Mouse (Mus musculus) forebrain, postnatal 0 days (tissue): ENCODE results near the gene Ssmem1. TPM values are rescaled to one million over a fixed set of nuclear protein-coding genes. Genes with fewer than 3 reads are reported as not detected.

ENCODE experiments used
- ATAC-seq: fragments of 200-750 bp; cut with Nextera tagmentation; 2 replicates; pipeline ENCODE4 v1.8.0; 2017; ENCODE audit warnings: mild to moderate bottlenecking, moderate library complexity
- DNase-seq: peaks from one replicate; pipeline ENCODE4 v3.0.0-alpha.2; 2015
- H3K27ac ChIP-seq: fragments of 300-500 bp; sonication (generic); 2 replicates; pipeline ENCODE4 v1.5.1; 2014; ENCODE audit warnings: low read depth, mild to moderate bottlenecking, antibody characterized with exemption, low read length, moderate library complexity, mixed read lengths
- H3K27me3 ChIP-seq: fragments of 300-500 bp; sonication (generic); 2 replicates; pipeline ENCODE4 v1.6.1; 2014; ENCODE audit warnings: mild to moderate bottlenecking, low read length, mixed read lengths; ENCODE audit not compliant: insufficient read depth
- H3K36me3 ChIP-seq: fragments of 300-500 bp; sonication (generic); 2 replicates; pipeline ENCODE4 v1.6.1; 2014; ENCODE audit warnings: mild to moderate bottlenecking, moderate library complexity; ENCODE audit not compliant: insufficient read depth
- H3K4me1 ChIP-seq: fragments of 300-500 bp; sonication (generic); 2 replicates; pipeline ENCODE4 v1.6.1; 2014; ENCODE audit warnings: antibody characterized with exemption; ENCODE audit not compliant: insufficient read depth
- H3K4me2 ChIP-seq: fragments of 300-500 bp; sonication (generic); 2 replicates; pipeline ENCODE4 v1.6.1; 2014; ENCODE audit warnings: low read depth, mild to moderate bottlenecking, moderate library complexity
- H3K4me3 ChIP-seq: fragments of 300-500 bp; sonication (generic); 2 replicates; pipeline ENCODE4 v1.5.1; 2014; ENCODE audit warnings: low read depth, low read length, mixed read lengths
- H3K9ac ChIP-seq: fragments of 300-500 bp; sonication (generic); 2 replicates; pipeline ENCODE4 v1.6.1; 2014; ENCODE audit warnings: mild to moderate bottlenecking
- H3K9me3 ChIP-seq: fragments of 300-500 bp; sonication (generic); 2 replicates; pipeline ENCODE4 v1.6.1; 2016; ENCODE audit warnings: low read length
- CTCF ChIP-seq: sonication (generic); IDR thresholded peaks from 2 replicates; pipeline ENCODE4 v1.5.1; 2016; ENCODE audit warnings: antibody characterized with exemption, control low read depth, low read depth
- WGBS: fragments of 180-500 bp; shearing (Covaris S2); extraction: QIAGEN DNeasy Blood & Tissue Kit; methylation state at CpG from one replicate; pipeline ENCODE4 v1.1.7; 2014; 5-methylcytosine and 5-hydroxymethylcytosine counted together
- polyA plus RNA-seq: library from polyadenylated mRNA; unstranded; fragments of >200 nt; fragmentation: Nextera tagmentation; extraction: Ambion mirVana; gene quantifications from 2 replicates; pipeline ENCODE4 v1.2.1, GENCODE M21; 2015
- total RNA-seq: library from RNA; depleted of rRNA; stranded (reverse); fragments of >200 nt; gene quantifications from 2 replicates; pipeline ENCODE4 v1.2.3, GENCODE M21; 2014; rRNA removed

The Ssmem1 gene
- total RNA-seq = 0.95 and 1.4 TPM in 2 replicates
- polyA plus RNA-seq = 0.29 TPM in 1 of 2 replicates, not detected in the other

GRCm38 (mm10) chr6:30509265-30510239 lies at the start of gene Ssmem1, which contains the start of gene Tmem209:
Gene Ssmem1, plus strand, starts transcription at chr6:30509849.
Gene Tmem209, minus strand, starts transcription at chr6:30509783.
- WGBS = 1% methylated on average over 37 of the region's 37 CpGs
- Histone ChIP-seq H3K9ac (peak within 1 kb of the TSS; percentile 77), H3K9me3 (no peaks in the 10 kb centered on the region), H3K4me1 (peaks cover 12% of the 10 kb centered on the region; the same call in 1 of the 2 replicates), H3K36me3 (peaks cover 6% of the 10 kb centered on the region; the same call in 1 of the 2 replicates), H3K27ac (peak within 1 kb of the TSS; percentile 95), H3K27me3 (no peaks in the 10 kb centered on the region), H3K4me3 (peak within 1 kb of the TSS; percentile 49), H3K4me2 (peak within 1 kb of the TSS; percentile 81)
- no peak; the same call in 1 of the 2 replicates for TF ChIP-seq CTCF
- peak; percentile 100 for ATAC-seq
- DNase-seq = peak; percentile 99

DNA sequence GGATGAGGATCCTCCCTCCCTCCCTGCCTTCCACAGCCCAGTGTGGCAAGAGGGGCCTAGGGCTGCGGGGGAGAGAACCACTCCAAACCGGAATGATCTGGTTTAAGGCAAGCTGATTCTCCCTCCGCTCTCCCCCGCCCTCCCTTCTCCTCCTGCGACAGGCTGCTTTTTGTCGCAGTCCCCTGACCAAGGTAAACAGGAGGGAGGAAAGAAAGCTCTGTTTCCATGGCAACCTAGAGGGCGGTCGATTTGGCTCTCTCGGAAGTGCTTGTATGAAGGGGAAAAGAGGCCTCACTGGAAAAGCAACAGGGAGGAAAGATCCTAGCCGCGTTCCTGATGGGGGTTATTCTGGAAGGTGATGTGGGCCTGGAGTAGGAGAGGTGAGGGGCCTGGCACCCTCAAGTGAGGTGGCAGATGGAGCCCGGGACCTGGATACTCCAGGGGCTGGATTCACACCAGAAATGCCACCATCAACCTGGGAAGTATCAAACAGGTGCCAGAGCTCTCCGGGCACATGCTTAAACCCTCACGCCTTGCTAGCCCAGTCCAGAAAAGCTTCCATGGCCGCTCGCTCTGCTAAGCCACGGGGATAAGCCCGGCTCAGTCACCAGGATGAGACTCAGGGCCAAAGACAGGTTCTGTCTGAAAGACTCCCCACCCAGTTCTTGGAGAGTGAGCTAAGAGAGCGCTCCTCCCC lies 48.8 kb upstream of the Ssmem1 start:
- Histone ChIP-seq H3K27me3 (no peaks in the 10 kb centered on the region), H3K9ac (peak overlapping the region; percentile 67), H3K36me3 (no peaks in the 10 kb centered on the region), H3K4me1 (peaks cover 20% of the 10 kb centered on the region), H3K4me3 (no peak overlapping the region), H3K9me3 (no peaks in the 10 kb centered on the region), H3K4me2 (peak overlapping the region; percentile 54), H3K27ac (peak overlapping the region; percentile 92)
- DNase-seq = peak; percentile 93
- 8% methylated on average over 19 of the region's 19 CpGs for WGBS
- TF ChIP-seq CTCF = no peak
- peak; percentile 96 for ATAC-seq

GRCm38 (mm10) chr6:30461755-30462344 lies 47.8 kb upstream of the Ssmem1 start:
- ATAC-seq (no peak), DNase-seq (no peak)
- no peak for TF ChIP-seq CTCF
- Histone ChIP-seq H3K9ac (no peak overlapping the region), H3K9me3 (no peaks in the 10 kb centered on the region), H3K27me3 (no peaks in the 10 kb centered on the region), H3K36me3 (no peaks in the 10 kb centered on the region), H3K27ac (no peak overlapping the region), H3K4me2 (no peak overlapping the region), H3K4me1 (peaks cover 20% of the 10 kb centered on the region), H3K4me3 (no peak overlapping the region)
- 84% methylated on average over 13 of the region's 13 CpGs for WGBS

GRCm38 (mm10) chr6:30462822-30463221 lies 46.8 kb upstream of the Ssmem1 start:
- no peaks in the 10 kb centered on the region for H3K36me3 ChIP-seq
- H3K27me3 ChIP-seq = no peaks in the 10 kb centered on the region
- whole genome bisulfite sequencing = 48% methylated on average over 7 of the region's 7 CpGs
- no peaks in the 10 kb centered on the region for H3K9me3 ChIP-seq
- ATAC-seq (no peak), DNase-seq (no peak)
- H3K4me2 ChIP-seq = no peak overlapping the region
- peaks cover 20% of the 10 kb centered on the region for H3K4me1 ChIP-seq
- H3K27ac ChIP-seq = no peak overlapping the region
- no peak overlapping the region for H3K4me3 ChIP-seq
- H3K9ac ChIP-seq = no peak overlapping the region
- no peak for TF ChIP-seq CTCF

- no peak overlapping the region for H3K4me3 ChIP-seq
- ATAC-seq (no peak), DNase-seq (no peak)
- H3K9ac ChIP-seq = no peak overlapping the region
- no peaks in the 10 kb centered on the region for H3K36me3 ChIP-seq
- H3K4me1 ChIP-seq = peaks cover 8% of the 10 kb centered on the region
- H3K9me3 ChIP-seq = no peaks in the 10 kb centered on the region
- no peak overlapping the region for H3K27ac ChIP-seq
- no peaks in the 10 kb centered on the region for H3K27me3 ChIP-seq
- no peak for TF ChIP-seq CTCF
- WGBS = 87% methylated on average over 11 of the region's 11 CpGs
- H3K4me2 ChIP-seq = no peak overlapping the region
Observed at GRCm38 (mm10) chr6:30465586-30465985, 44.1 kb upstream of the Ssmem1 start.

DNA sequence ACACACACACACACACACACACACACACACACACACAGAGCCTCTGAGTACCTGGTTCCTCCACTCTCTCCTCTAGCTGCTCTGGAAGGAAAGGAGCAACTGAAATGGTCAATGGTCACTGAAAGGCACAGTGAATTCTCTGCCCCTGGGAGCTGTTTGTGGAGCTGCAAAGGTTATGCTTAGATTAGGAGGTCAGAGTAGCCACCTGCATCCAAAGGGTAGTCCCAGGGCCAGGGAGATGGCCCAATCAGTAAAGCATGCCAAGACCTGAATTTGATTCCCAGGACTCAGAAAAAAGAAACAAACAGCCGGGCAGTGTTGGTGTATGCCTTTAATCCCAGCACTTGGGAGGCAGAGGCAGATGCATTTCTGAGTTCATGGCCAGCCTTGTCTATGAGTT lies 41.6 kb upstream of the Ssmem1 start:
- no peak overlapping the region for H3K27ac ChIP-seq
- 66% methylated on average over 1 of the region's 1 CpGs for WGBS
- DNase-seq = no peak
- no peak overlapping the region for H3K9ac ChIP-seq
- H3K36me3 ChIP-seq = no peaks in the 10 kb centered on the region
- H3K27me3 ChIP-seq = no peaks in the 10 kb centered on the region
- H3K9me3 ChIP-seq = no peaks in the 10 kb centered on the region
- H3K4me3 ChIP-seq = no peak overlapping the region
- no peaks in the 10 kb centered on the region for H3K4me1 ChIP-seq
- no peak for ATAC-seq
- TF ChIP-seq CTCF = no peak
- H3K4me2 ChIP-seq = no peak overlapping the region
